Mouse (Mus musculus) gastrocnemius, postnatal 10 days (tissue): ENCODE data around the gene Rccd1. TPM values are rescaled to one million over a fixed set of nuclear protein-coding genes. Genes with fewer than 3 reads are reported as not detected.
"Not testable (repeated sequence)": the region's sequence is repeated elsewhere in the genome, so short reads cannot be mapped to it uniquely, and the experiment has no call there.

Experiments
- DNase-seq: peaks from one replicate; pipeline ENCODE4 v3.0.0; 2021; ENCODE audit warnings: mixed read lengths
- total RNA-seq, 2 experiments: library from RNA; stranded (reverse); gene quantifications; 2 replicates each; pipeline ENCODE4 v1.2.3; 2021

Gene Rccd1
- total RNA-seq, 2 experiments from 2014 or later: 6.6 to 11.3 TPM

DNA sequence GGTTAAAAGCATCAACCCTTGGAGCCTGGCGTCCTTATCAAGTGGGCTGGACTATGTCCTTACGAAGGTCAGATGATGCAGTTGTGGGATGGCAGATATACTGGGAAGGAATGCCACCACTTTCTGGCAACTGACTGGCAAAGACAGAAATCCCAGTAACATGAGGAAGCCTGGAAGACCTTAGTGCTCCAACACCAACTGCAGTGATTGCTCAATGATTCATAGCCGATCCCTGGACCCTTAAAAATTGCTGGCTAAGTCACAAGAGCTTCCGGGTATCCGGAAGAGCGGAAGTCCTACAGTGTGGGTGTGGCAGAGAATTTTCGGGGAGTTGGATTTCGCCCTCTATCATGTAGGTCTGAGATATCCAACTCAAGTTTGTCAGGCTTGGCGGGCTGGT, 21.9 kb upstream of the Rccd1 start:
- DNase-seq: no peak

GRCm38 (mm10) chr7:80343270-80344018, 19.2 kb upstream of the Rccd1 start:
- DNase-seq: no peak

DNA sequence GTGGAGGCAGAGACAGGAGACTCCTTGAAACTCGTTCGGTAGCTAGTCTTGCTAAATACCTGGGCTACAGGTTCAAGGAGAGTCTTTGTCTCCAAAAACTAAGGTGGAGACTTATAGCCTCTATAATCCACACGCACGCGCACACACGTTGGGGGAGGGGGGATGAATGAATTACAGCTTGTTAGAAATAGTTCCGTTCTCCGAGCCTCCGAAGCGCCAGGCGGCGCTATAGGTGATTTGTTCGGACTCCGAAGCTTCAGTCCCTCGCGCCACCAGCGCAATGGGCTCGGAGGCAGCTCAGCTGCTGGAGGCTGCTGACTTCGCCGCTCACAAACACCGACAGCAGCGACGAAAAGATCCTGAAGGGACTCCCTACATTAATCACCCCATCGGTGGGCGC, 18.6 kb upstream of the Rccd1 start, which contains the start of gene Hddc3:
Hddc3 (plus strand) TSS at position 247 of the 400 bp plus-strand sequence.
- peak; percentile 96 for DNase-seq

- DNase-seq: no peak
Measured at GRCm38 (mm10) chr7:80341793-80342192, 17.5 kb upstream of the Rccd1 start.

GRCm38 (mm10) chr7:80340793-80341192, 16.5 kb upstream of the Rccd1 start, which contains the start of gene Unc45a:
Gene Unc45a, minus strand, starts transcription at chr7:80341005.
- peak; percentile 51 for DNase-seq

- DNase-seq: peak; percentile 97
Measured at GRCm38 (mm10) chr7:80339793-80340628, 15.8 kb upstream of the Rccd1 start.

GRCm38 (mm10) chr7:80339371-80339770, 15.1 kb upstream of the Rccd1 start:
- DNase-seq: peak; percentile 41

- no peak for DNase-seq
Measured at GRCm38 (mm10) chr7:80336932-80337331, 12.7 kb upstream of the Rccd1 start.

DNA sequence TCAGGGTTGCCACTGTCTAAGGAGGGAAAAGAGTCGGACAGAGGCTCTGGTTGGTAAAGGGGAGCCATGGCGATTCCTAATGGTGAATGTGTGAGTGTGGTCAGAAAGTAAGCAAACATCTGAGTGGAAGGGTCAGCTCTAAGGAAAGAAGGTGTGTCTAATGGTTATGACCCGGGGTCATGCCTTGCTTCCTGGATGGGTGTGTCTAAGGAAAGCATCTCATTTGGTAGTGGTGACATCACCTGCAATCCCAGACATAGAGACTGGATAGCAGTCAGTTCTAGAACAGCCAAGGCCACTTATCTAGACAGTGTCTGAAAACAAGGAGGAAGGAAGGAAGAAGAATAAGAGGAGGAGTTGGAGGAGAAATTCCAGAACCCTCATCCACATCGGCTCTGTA, 10.6 kb upstream of the Rccd1 start:
- DNase-seq: no peak

- no peak for DNase-seq
Measured at GRCm38 (mm10) chr7:80331433-80331832, 7.2 kb upstream of the Rccd1 start.

DNA sequence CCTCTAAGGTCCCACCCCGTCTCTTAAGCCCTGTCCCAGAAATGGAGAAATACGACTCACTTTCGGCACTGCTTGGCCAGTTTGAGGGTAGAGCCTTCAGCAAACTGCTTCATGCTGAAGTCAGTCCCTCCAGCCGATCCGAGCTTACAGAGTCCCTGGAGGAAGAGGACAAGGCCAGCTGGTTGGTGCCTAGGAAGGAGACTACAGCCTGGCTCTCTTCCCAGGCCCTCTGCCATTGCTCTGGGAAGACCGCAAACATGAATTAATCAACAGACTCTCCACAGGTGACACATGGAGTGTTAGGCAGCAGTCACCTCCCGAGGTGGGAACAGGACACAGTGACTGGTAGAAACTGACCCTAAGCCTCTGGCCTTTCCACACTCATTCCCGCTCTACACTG, 6.0 kb upstream of the Rccd1 start:
- DNase-seq: no peak

DNA sequence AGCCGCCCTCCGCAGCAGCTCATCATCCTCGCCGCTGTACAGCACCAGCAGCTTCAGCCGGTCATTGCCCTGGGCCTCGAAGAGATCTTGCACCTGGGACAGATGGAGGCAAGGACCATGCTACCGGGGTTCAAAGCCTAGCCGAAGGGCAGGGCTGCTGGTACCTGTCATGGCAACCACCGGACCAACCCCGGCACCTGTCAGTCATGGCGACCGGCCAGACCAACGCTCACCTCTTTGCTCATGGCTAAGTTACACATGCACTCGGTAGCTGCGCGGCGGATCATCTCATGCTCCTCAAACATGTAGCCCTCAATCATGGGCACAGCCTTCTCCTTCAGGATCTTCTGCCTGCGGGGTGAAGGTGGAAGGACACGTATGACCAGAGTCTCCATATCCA, 1.8 kb upstream of the Rccd1 start:
- no peak for DNase-seq

DNA sequence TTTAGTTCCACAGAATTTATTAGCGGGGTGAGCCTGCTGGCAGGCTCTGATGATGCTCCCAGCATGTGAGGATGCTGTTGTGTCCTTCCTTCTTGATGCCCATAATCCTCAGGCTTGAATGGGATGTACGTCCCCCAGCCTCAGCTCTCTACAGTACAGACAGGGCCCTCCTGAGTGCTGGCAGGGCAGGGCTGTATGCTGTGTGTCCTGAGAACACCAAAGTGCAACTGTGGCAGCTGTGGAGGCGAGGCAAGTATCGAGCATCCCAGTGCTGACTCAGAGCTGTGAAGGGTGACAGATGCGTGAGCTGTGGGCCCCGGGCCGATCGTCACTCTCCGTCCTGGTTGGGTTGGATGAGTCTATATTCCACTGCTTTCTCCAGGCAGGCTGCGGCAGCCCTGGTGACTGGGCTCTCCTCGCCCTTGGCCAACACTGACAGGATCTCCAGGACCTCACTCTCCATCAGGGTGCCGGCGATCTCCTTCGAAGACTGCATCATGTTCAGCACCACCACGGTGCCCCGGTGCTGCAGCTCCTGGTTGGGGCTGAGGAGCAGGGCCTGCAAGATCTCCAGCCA, 1.1 kb upstream of the Rccd1 start:
- DNase-seq: no peak

DNA sequence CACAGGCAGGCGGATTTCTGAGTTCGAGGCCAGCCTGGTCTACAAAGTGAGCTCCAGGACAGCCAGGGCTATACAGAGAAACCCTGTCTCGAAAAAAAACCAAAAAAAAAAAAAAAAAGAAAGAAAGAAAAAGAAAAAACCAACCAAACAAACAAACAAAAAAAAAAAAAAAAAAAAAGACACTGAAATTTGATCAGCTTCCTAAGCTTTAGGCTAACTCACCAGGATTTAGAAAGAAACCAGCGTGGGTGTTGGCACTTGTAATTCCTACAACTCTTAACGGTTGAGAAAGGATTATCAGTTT, 514 bp upstream of the Rccd1 start:
- DNase-seq: not testable (repeated sequence)

GRCm38 (mm10) chr7:80323336-80323735, 918 bp downstream of the Rccd1 start:
- no peak for DNase-seq

- no peak for DNase-seq
Measured at GRCm38 (mm10) chr7:80319846-80320496, 4.3 kb downstream of the Rccd1 start.

DNA sequence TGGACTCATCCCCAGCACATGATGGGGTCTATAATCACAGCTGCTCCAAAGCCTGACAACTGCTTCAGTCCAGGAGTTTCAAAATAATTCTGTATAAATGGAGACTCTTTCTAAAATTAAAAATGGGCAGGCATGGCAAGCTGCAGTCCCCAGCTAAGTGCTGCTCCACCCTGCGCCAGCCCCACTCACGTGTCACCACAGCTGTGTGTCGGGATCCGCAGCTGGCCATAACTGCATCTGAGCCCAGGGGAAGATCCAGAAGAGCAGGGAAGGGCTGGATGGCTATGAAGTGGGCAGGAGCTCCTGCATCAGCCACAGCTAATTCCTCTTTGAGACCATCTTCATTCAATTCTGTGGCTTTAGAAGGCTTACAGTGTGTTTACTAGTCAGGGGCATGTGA, 5.6 kb downstream of the Rccd1 start:
- DNase-seq: no peak

- no peak for DNase-seq
Measured at GRCm38 (mm10) chr7:80317439-80318115, 6.7 kb downstream of the Rccd1 start.

DNA sequence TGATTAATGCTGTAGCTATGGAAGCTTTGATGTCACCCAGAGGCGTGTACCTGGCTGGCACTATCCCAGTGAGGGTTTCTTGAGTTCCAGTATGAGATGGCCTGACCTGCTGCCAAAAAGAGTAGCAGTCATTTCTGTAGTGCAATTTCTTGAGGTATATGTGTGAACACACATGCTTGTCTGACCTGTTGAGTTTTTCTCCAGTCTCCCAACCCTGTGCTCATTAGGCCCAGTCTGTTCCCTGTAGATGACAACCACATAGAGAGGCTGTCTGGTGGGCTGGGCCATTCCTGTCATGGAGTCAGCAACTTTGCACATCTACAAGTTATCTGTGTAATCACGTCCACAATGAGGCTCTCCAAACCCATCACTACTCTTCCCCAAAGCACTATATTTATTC, 8.5 kb downstream of the Rccd1 start:
- DNase-seq: no peak

DNA sequence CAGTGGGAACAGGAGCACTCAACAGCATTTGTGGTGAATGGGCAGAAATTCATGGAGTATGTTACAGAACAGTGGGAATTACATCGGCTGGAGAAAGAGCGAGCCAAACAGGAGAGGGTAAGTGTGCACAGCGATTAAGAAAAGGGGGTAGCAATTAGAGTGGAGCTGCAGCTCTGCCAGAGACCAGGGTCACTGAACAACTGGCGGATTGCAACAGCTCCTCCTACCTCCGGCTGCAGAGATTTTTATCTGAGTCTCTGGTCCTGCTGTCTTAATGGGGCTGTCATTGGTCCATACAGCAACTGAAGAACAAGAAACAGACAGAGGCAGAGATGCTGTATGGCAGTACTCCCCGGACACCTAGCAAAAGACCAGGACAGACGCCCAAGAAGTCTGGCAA, 13.5 kb downstream of the Rccd1 start:
- DNase-seq: no peak

GRCm38 (mm10) chr7:80307766-80308165, 16.5 kb downstream of the Rccd1 start:
- DNase-seq: no peak

- no peak for DNase-seq
Measured at GRCm38 (mm10) chr7:80301522-80301921, 22.7 kb downstream of the Rccd1 start.
